Mouse (Mus musculus) kidney, postnatal 10 days (tissue): ENCODE measurements around the gene Tmem63c.
A peak's percentile ranks its signal among the peaks of the same experiment; 100 is the strongest.

ENCODE experiments used
- DNase-seq: peaks from one replicate; pipeline ENCODE4 v3.0.0; 2021; ENCODE audit warnings: mixed read lengths

Tmem63c gene

DNA sequence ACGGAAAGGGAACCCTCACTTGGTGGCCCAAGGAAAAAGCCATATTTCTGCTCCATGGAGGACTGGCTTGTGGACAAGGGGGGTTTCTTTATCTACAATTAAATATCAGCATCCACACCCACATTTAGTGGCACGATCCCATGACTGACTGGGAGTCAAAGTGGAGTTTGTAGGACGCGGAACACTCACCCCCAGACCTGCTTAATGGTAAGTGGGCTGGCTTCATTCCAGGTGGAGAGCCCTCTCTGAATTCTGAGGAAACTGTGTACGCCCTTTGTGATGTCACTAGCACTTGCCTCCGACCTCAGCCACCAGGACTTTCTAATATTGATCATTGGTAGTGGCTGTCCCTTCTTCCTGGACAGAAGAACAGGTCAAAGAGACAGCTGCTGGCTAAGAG, at the start of gene Tmem63c:
TSS of gene Tmem63c (plus strand) at position 301 of the 400 bp plus-strand sequence.
- DNase-seq: no peak

DNA sequence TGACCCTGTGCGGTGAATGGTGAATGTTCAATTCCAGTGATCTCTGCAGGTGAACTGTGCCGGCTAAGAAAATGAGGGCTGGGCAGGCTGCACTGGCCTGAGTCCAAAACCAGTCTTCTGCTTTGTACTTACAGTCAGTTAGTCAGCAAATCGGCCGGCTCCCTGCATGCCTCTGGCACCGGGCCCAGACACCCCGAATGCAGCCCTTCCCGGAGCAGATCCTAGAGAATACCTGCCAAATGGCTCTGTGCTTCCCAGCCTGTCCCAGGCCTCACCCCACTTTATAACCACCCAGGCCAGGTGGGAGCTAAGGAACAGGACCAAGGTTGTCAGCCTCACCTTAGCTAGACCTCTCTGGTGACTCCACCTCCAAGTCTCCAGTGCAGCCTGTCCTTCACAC, 47.9 kb upstream of the Tmem63c start:
- DNase-seq: peak; percentile 90

DNA sequence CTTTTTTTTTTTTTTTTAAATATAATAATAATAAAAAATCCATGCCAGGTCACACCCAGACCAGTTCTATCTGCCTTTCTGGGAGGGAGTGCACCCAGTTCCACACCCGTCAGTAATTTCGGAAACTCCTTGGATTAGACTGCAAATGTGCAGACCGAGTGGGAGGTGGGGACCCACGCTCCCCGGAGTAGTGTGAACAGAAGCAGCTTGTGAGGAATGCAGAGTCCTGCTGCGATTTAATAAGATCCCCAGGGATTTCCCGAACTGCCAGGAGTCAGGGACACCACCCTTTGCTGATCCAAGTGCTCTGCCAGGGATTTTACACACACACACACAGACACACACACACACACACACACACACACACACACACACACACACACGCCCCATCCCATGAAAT, 47.4 kb upstream of the Tmem63c start:
- no peak for DNase-seq

DNA sequence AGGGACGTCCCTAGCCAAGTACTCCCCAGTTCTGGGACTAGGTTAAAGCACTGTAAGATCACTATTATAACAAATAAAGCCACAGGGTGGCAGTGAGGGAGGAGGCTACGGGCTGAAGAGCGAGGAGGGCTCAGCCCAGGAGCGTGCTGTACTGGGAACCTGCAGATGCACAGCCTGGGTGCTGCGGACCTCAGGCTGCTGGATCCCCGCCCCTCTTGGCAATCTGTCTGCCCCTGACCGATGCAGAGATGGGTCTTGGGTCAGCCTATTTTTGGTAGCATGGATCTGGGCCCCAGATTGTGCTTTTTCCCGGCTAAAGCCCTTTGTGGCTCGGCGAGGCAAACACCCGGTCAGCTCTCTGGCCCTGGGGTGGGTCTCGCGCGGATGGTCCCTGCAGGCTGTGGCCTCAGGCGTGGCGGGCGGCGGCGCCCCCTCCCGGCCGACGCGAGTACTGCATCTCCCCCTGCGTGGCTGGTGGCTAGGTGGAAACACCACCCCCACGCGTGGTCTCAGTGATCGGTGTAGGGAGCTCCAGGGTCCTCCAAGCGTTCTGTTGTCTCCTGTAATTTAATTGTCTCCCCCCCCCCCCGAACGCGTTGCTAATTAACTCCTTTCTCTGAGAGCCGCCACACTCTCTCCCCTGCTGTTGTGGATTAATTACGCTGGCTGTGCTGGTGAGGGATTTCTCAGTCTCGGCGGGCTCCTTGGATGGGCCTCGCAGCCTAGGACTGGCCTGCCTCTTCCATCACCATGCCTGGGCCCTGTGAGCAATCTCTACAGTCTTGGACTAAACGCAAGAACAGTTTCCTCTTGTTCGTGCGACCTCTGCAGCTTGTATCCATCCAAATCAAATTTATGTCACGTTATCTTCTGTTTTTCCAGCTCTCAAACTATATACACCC, 46.5 kb upstream of the Tmem63c start:
- peak; percentile 76 for DNase-seq

DNA sequence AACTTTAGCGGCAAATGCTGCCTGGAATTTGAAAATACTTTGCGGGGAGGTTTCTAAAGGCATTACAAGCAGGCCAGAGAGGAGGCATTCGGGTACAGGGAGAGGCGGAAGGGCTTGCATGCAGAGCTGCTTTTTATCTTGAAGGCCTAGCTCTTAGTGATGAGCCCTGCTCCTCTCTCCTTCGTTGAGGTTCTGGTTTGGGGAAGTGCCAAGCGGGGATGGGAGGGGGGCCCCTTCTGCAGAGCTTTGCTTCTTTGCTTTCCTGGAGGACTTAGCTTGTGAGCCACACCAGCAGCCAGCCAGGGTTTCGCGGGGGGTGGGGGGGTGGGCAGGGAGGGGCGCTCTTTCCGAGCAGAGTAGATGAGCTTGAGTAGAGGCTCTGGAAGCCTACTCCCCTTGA, 45.4 kb upstream of the Tmem63c start:
- DNase-seq: no peak

DNA sequence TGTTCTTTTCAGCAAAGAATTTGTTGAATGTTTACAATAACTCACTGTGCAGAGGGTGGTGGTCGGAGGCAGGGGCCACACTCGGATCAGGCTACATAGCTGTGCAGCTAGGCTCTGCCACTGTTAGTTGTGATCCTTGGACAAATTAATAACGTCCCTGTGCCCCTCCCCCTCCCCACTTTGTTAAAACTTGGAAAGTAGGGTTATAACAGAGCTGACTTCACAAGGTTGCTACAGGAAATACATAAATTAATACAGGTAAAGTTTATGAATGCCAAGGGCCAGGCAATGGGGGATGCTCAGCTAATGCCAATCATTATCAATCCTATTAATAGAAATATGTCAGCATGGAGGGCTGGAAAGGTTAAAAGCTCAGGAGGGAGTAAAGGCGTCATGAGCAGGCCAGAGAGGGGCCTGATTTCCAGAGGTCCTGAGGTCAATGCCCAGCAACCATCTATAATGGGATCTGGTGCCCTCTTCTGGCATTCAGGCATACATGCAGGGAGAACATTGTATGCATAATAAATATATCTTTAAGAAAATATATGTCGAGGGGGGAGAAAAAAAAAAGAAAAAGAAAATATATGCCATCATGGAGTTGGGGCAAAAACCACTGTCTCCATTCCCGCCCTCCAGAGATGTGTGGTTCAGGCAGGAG, 44.5 kb upstream of the Tmem63c start:
- no peak for DNase-seq

DNA sequence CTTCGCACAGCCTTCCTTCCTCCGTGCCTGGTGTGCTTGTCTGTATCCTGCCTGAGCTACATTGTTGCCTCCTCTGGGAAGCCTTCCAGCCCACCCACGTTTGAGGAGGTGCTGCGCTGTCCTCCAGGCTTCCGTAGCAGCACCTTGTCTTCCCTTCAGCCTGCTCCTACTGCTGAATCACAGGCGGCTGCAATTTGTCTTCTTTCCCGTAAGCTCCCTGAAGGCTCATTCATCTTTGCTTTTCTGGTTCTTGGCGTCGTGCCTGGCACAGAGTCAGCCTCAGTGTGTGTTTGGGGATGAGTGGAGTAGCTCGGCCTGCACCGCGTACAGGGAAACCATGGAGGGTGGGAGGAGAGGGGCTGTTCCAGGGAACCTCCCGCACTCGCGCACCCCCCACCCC, 43.3 kb upstream of the Tmem63c start:
- DNase-seq: peak; percentile 48

DNA sequence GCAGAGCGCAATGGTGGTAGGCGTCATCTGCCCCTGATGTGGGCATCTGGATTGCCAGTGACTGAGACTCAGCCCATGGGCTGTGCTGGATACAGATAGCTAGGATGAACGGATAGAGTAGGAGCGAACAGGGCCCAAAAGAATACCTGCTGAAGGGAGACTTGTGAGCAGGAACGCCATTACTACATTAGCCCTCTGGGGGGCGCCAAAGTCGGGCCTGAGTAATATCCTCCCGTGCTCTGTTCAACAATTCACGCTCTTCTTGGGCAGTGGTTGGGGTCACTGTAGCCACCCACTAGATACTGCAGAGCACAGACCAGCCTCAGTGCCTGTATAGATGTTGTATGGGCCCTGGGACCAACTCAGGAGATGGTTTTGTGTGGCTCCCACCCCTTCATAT, 40.0 kb upstream of the Tmem63c start:
- DNase-seq: no peak

DNA sequence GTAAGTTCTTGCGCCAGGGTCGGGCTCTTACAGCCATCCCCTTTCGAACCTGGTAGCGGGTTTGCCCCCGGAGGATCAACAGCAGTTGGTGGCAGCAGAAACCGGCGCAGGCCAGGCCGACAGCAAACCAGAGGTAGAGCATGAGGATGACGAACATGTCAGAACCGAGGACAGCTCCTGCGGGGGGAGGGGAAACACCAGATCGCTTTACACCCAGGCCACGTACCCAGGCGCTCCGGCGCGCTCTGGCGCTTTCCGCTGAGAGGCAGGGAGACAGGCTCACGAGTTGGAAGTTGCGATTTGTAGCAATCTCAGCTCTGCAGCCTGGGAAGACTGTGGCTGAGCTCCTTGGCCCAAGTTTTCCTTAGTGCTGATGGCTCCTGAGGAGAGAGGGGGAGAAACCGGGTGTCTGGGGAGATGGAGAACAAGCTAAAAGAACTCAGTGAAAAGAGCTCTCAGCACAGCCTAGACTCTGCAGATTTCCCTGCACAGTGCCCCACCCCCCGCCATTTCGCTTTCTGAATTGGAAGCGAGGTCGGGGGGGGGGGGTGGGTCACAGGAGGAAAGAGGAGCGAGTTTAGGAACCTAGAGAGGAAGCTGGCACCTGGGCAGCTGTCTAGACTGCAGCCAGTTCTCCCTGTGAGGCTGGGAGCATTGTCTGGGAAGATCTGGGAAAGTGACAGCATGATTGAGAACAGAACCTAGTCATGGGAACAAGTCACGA, 37.5 kb upstream of the Tmem63c start:
- peak; percentile 83 for DNase-seq

DNA sequence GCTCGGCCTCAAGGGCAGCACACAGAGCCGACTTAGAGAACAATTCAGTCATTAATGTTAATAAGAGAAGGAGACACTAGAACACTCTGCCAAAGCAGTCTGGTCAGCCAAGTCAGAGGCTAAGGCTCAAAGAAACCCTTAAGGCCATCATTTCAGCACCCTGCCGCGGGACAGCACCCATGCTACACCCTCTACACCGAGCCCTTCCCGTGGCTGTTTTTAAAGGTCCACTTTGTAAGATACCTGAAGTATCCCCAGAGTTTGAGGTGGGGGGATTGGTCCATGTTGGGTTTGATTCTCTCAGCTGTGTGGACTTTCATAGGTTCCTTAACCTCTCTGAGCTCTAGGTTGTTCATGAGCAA, 37.0 kb upstream of the Tmem63c start:
- DNase-seq: peak; percentile 83

DNA sequence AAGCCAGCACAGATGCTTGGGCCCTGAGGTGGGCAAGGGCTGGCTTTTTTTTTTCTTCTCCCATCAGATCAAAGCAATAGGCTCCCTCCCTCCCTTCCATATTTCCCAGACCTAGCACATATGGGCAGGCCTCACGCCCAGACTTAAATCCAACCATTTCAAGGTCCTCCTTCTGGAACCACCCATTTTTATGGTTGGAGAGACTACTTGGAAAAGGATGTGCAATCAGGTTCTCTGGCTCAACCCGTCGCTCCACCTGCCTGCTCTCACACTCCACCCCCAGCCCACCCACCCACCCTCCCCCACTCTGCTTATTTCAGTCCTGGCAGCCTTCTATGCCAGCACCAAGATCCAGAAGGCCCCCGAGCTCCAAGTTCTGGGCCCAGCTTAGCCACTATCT, 34.6 kb upstream of the Tmem63c start:
- DNase-seq: no peak

DNA sequence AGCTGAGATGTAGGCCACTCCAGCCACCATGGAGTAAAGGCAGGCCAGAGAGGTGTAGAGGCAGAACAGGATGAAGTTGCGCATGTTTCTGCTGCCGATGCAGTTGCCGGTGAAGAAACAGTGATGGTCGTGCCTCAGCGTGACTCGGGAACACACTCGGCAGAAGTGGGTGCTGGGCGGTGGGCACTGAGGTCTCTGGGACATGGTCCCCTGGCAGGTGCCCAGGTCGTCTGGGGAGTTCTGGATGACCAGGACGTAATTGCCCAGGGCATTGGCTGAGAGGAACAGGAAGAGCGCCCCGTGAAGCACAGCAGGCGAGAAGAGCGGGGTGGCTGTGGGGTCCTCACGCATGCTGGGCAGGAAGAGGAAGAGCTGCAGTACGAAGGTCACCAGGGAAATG, 32.9 kb upstream of the Tmem63c start:
- no peak for DNase-seq

DNA sequence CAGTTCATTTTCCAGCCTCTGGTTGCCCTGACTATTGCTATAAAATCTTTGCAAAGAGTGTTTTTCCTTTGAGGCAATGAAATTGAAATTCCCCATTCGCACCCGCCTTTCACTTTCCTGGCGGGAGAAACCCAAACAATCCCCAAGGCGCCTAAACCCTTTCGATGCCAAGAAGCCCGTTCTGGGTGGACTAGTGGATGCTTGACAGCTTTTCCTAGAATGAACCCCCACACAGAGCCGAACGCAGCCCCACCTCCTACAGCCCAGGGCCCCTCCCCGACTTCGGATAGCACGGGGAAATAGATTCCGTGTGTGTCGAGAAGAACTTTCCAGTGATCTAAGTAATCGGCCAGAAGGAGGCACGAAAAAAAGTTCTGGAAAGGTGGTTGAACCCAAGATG, 31.8 kb upstream of the Tmem63c start:
- DNase-seq: no peak

DNA sequence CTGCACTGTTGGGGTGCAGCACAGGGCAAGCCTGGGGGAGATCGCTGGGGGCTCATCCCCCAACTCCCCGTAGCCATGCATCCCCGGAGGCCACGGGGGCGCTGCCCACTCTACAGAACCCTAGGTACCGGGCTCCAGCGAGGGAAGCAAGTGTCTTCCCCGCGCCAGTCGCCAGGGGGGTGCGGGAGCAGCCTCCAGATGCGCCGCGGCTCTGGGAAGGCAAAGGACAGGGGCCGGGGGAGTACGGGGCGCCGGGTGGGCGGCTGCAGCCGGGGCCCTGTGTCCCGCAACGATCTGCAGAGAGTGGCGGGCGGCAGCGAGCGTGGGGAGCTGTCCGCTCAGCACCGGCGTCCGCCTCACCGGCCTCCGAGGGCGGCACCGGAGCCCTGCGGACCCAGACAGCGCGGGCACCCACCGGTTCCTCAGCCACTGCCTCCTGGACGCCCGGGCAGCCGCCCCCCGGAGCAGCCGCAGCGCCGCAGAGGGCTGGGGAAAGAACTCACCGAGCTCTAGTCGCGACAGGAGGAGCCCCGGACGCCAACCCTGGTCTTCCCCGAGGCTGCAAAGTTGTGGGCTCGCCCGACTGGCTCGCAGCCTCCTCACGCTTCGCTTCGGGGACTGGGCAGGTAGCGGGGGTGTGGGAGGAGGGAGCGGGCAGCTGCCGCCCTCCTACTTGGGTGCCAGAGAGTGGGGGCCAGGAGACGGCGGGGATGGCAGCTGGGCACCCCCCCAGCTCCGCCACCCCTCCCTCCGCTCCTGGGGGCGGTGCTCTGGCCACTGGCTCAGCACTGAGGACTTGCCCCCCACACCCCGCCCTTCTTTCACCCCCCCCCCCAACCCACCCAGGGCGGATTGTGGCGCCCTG, 31.0 kb upstream of the Tmem63c start, which contains the start of gene Zdhhc22:
TSS of gene Zdhhc22 (minus strand) at position 541 of the 865 bp plus-strand sequence.
- DNase-seq: peak; percentile 75

DNA sequence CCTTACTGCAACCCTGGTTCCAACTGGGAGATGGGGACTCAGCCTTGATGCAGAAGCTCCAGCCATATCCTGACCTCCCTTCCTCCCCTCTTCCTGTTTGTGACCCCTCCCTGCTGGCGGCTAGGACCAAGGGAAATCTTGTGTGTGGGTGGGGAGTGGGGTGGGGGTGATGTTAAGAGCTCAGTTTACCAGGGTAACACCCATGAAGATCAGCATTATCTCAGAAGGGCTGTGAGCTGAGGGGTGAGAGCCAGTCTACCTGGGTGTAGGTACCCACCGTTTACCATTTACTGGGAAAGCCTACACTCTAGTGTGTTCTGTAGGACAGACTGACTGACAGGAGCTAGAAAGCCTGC, 30.4 kb upstream of the Tmem63c start:
- DNase-seq: no peak

DNA sequence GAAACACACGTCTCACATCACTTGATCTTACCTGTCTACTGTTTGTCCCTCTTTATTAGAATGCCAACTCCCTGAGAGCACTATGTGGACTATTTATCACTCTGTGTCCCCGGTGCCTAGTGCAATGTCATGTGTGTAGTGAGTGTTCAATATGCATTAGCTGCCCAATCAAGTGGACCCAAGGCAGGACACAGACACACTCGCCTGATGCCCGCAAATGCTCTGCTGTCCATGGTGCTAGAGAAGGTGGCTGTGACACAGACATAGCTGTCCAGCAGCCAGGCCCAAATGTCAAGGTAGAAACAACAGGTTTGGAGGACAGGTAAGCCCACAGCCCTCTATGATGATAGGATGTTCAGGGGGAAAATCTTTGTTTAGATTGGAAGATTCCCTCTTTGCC, 27.0 kb upstream of the Tmem63c start:
- peak; percentile 52 for DNase-seq

DNA sequence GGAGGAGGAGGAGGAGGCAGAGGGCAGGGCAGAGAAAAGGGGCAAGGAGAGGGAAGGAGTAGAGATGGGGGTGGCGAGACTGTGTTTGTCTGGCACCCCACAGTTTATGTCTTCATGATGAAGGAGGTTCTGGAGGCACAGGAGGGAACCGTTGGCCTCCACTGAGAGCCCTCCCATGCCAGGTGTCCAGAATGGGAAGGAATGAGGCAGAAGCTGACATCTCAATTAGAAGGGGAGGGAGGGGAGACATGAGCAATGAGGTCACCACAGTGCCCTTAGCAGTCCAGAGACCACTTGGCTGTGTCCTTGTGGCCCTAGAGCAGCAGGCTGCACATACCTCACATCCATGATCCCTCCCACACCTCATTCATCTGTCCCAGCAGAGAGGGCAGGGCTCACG, 26.4 kb upstream of the Tmem63c start:
- no peak for DNase-seq

DNA sequence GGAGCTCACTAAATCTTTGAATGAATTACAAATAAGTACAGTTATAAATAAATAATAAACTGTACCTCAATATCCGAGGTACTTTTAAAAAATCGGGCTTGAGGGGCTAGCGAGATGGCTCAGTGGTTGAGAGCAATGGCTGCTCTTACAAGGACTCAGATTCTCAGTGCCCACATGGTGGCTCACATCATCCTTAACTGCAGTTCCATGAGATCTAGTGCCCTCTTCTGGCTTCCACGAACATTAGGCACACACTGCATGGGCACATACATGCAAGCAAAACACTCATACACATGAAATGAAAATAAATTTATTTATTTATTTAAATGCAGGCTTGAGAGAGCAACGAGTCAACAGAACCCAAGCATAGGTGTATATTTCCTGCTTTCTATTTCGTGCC, 25.2 kb upstream of the Tmem63c start:
- no peak for DNase-seq

DNA sequence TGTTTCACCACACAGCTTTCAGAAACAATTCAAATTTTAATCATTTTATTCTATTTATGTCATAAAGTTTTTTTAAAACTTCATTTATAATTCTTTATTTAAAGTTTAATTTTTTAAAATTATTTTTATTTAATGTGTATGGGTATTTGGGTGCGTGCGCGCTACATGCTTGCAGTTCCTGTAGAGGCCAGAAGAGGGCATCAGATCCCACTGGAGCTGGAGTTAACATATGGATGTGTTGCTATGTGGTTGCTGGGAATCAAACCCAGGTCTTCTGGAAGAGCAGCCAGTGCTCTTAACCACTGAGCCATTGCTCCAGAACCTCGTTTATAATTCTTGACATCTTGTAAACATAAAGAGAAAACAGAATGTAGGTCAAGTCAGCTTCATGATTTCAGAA, 22.4 kb upstream of the Tmem63c start:
- no peak for DNase-seq

DNA sequence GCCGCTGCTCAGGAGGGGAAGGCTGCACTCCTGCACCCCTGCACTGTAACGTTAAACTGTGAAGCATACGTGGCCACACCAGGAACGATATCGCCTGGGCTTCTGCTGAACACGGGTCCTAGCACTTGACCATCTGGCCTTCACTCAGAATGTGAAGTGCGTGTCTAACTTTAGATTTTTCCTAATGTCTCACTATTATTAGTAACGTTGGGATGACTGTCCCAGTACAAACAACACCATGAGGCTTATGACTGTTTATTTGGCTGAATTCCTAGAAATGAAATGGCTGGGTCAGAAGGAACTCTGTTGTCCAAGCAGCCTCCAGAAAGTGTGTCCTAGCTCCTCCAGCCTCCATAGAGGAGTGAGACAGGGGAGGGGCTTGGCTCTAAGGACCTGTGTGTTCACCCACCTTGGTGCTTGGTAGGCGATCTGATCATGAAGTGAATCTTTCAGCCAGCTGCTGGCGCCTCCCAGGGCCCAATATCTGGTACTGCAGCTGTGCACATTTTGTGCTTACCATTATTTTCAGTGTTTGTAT, 21.8 kb upstream of the Tmem63c start:
- no peak for DNase-seq

DNA sequence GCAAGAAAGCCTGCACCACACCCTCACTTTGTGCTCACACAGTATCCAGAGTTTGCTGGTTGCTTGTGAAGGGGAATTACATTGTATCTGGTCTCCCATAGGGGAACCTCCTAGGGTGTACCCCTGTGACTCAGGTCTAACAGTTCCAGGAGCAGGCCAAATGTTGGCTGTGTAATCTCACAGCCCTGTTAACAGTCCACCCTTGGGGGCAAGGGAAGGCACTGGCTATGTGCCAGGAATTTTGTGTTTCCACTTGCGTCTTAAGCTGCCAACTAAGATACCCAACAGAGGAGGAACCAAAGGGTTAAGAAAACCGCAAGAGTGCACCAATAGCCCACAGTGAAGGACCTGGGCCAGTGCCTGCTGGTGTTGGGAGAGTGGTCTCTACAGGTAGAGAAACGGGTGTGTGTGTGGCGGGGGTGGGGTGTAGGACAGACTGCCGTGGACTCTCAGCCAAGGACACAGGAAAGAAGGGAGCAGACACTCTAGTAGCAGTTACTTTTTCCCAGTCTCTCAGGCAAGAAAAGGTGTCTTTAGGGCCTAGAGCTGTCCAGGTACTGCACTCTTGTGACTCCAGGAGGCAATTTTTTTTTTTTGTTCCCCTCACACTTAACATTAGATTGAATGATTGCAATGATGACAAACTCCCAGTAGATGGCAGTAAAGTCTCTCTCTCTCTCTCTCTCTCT, 20.8 kb upstream of the Tmem63c start:
- no peak for DNase-seq

DNA sequence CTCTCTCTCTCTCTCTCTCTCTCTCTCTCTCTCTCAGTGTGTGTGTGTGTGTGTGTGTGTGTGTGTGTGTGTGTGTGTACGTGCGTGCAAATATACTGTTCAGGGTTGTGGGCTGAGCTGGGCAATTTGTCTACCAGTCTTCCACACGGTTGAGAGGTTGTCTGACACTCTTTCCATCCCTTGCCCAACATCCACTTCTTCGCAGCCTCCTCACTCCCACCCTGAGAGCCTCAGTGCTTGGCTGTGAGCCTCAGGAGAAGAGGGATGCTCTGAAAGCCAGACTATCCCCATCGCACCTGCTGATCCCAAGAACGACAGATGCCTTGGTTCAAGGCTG, 20.3 kb upstream of the Tmem63c start:
- DNase-seq: no peak
